ENCODE assay signal across 8 mouse cellular contexts in the genomic region with DNA sequence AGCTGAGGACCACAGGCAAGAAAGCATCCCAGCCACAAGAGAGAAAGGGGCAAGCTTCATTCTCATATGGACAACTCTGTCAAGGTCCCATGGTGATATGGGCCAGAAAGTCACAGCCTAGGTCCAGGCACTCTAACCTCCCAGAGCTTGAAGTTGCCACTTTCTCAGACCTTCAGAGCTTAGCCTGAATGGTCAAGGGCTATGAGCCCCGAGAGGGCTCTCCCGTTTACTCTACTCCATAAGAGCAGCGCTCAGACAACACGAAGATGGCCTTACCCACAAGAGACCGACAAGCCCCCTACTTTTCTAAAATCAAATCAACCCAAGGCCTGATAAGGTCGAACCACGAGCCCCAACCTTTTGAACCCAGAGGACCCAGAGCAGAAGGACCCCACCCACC. TPM values are rescaled to one million over a fixed set of nuclear protein-coding genes. Genes with fewer than 3 reads are reported as not detected.
DNase-seq lines count a peak whose midpoint lies in the region; ATAC-seq and TF ChIP-seq lines count a peak whose summit lies in the region.

No protein-coding gene starts in this region.

- peaks cover 55% of the 10 kb centered on the region for H3K4me1 ChIP-seq in heart, embryonic 15.5 days (replicated peaks)
- peaks cover 32% of the 10 kb centered on the region for H3K4me1 ChIP-seq in bone marrow, adult 2 months (ENCODE audit: control insufficient read depth, insufficient read depth, low read length)
- peaks cover 56% of the 10 kb centered on the region for H3K4me1 ChIP-seq in hindbrain, embryonic 12.5 days
- peaks cover 62% of the 10 kb centered on the region for H3K4me1 ChIP-seq in midbrain, embryonic 13.5 days (replicated peaks)

- peak overlapping the region; percentile 81 for H3K27ac ChIP-seq in heart, embryonic 15.5 days
- H3K27ac ChIP-seq in bone marrow, adult 2 months (ENCODE audit: control insufficient read depth, insufficient read depth, low read depth, low read length, poor library complexity), result no peak overlapping the region
- peak overlapping the region; percentile 85 for H3K27ac ChIP-seq in hindbrain, embryonic 12.5 days
- H3K27ac ChIP-seq in midbrain, embryonic 13.5 days, result peak overlapping the region; percentile 86

- DNase-seq in heart, adult 9 months (ENCODE audit: low spot score in 2 of 2), result no peak
- DNase-seq in cerebellum, postnatal 25 days, result no peak
- no peak for DNase-seq in left cerebral cortex, adult 11 months (ENCODE audit: low spot score)
- DNase-seq in left cerebral cortex, postnatal 14 days (ENCODE audit: low spot score in 2 of 2), result no peak

- intact Hi-C loops in left cerebral cortex, postnatal 14 days (cut with DNase I), result loop anchor here (5.0 kb wide), 1 partner anchor 59 kb away; no protein-coding TSS in a partner anchor

- peak overlapping the region; percentile 91 for H3K4me3 ChIP-seq in heart, embryonic 15.5 days
- H3K4me3 ChIP-seq in bone marrow, adult 2 months (replicated peaks; ENCODE audit: control insufficient read depth, low read depth, low read length), result peak overlapping the region; percentile 79
- peak overlapping the region; percentile 96 for H3K4me3 ChIP-seq in hindbrain, embryonic 12.5 days
- H3K4me3 ChIP-seq in midbrain, embryonic 13.5 days (replicated peaks), result peak overlapping the region; percentile 93

- no peaks in the 10 kb centered on the region for H3K27me3 ChIP-seq in heart, embryonic 15.5 days
- H3K27me3 ChIP-seq in hindbrain, embryonic 12.5 days, result 0 out of 2 replicates have a peak, but pooled peaks cover 3% of the 10 kb centered on the region
- peaks cover 3% of the 10 kb centered on the region; the same call in 1 of the 2 replicates for H3K27me3 ChIP-seq in midbrain, embryonic 13.5 days

- H3K9ac ChIP-seq in heart, embryonic 15.5 days, result peak overlapping the region; percentile 98
- peak overlapping the region; percentile 99 for H3K9ac ChIP-seq in hindbrain, embryonic 12.5 days
- peak overlapping the region; percentile 97 for H3K9ac ChIP-seq in midbrain, embryonic 13.5 days (replicated peaks)

- WGBS in heart, embryonic 15.5 days, result under 1% methylated on average over 7 of the region's 7 CpGs
- 13% methylated on average over 7 of the region's 7 CpGs for WGBS in bone marrow, adult 2 months
- under 1% methylated on average over 7 of the region's 7 CpGs for WGBS in hindbrain, embryonic 12.5 days
- WGBS in midbrain, embryonic 13.5 days, result 5% methylated on average over 7 of the region's 7 CpGs

- no peak for TF ChIP-seq CTCF in bone marrow, adult 2 months (IDR thresholded peaks at IDR 0.05; ENCODE audit: control insufficient read depth, insufficient read depth, low read length)

- TF ChIP-seq POLR2A in bone marrow, adult 2 months (IDR thresholded peaks at IDR 0.05; ENCODE audit: borderline replicate concordance, control insufficient read depth, low read depth, low read length), result no peak

- H3K9me3 ChIP-seq in heart, embryonic 15.5 days (replicated peaks), result no peaks in the 10 kb centered on the region
- no peaks in the 10 kb centered on the region for H3K9me3 ChIP-seq in hindbrain, embryonic 12.5 days (replicated peaks)
- H3K9me3 ChIP-seq in midbrain, embryonic 13.5 days, result no peaks in the 10 kb centered on the region

- H3K36me3 ChIP-seq in heart, embryonic 15.5 days, result no peaks in the 10 kb centered on the region
- H3K36me3 ChIP-seq in hindbrain, embryonic 12.5 days, result no peaks in the 10 kb centered on the region
- no peaks in the 10 kb centered on the region for H3K36me3 ChIP-seq in midbrain, embryonic 13.5 days

- peak overlapping the region; percentile 89 for H3K4me2 ChIP-seq in heart, embryonic 15.5 days
- peak overlapping the region; percentile 100 for H3K4me2 ChIP-seq in hindbrain, embryonic 12.5 days (replicated peaks)
- H3K4me2 ChIP-seq in midbrain, embryonic 13.5 days (replicated peaks), result peak overlapping the region; percentile 98

- ATAC-seq in heart, embryonic 15.5 days (replicated peaks; ENCODE audit: insufficient number of reproducible peaks, insufficient read depth, low FRiP score, low read depth), result no peak
- no peak for ATAC-seq in hindbrain, embryonic 12.5 days (ENCODE audit: low FRiP score)
- ATAC-seq in midbrain, embryonic 13.5 days, result no peak

RNA-seq across cellular contexts. Expression of a gene that starts 1.3 kb away (rescaled TPM):
- polyA plus RNA-seq in heart, embryonic 15.5 days (2015; fragmentation: Nextera tagmentation; extraction: Ambion mirVana), result 11.0 and 13.6 TPM in 2 replicates
- 7.0 and 10.4 TPM in 2 replicates for polyA plus RNA-seq in bone marrow, adult 2 months (2011; ENCODE audit: insufficient read depth, insufficient read length, low replicate concordance, missing spikeins)
- polyA plus RNA-seq in hindbrain, embryonic 12.5 days (2016; fragmentation: Nextera tagmentation; extraction: Ambion mirVana), result 12.6 and 13.5 TPM in 2 replicates
- 9.3 and 9.9 TPM in 2 replicates for polyA plus RNA-seq in midbrain, embryonic 13.5 days (2015; fragmentation: Nextera tagmentation; extraction: Ambion mirVana)
- 100 to 1,000 TPM; 110 to 111 TPM for total RNA-seq in left cerebral cortex, postnatal 14 days (2021)

RNA-seq across cellular contexts. Expression of a gene that starts 28.5 kb away (rescaled TPM):
- 64.7 and 67.7 TPM in 2 replicates for polyA plus RNA-seq in heart, embryonic 15.5 days (2015; fragmentation: Nextera tagmentation; extraction: Ambion mirVana)
- 19.3 and 29.3 TPM in 2 replicates for polyA plus RNA-seq in bone marrow, adult 2 months (2011; ENCODE audit: insufficient read depth, insufficient read length, low replicate concordance, missing spikeins)
- polyA plus RNA-seq in hindbrain, embryonic 12.5 days (2016; fragmentation: Nextera tagmentation; extraction: Ambion mirVana), result 90.8 and 98.6 TPM in 2 replicates
- 91.2 and 92.7 TPM in 2 replicates for polyA plus RNA-seq in midbrain, embryonic 13.5 days (2015; fragmentation: Nextera tagmentation; extraction: Ambion mirVana)
- total RNA-seq in left cerebral cortex, postnatal 14 days (2021), result 10 to 100 TPM; 22.6 to 27.0 TPM
